Mouse (Mus musculus) embryonic facial prominence, embryonic 14.5 days (tissue): ENCODE results near the gene Mfsd4a. TPM values are rescaled to one million over a fixed set of nuclear protein-coding genes. Genes with fewer than 3 reads are reported as not detected.
A peak's percentile ranks its signal among the peaks of the same experiment; 100 is the strongest.

Experiments used
- ATAC-seq: fragments of 200-750 bp; cut with Nextera tagmentation; 2 replicates; pipeline ENCODE4 v1.8.0; 2017; ENCODE audit warnings: low read depth, moderate number of reproducible peaks, moderate TSS enrichment
- DNase-seq: peaks from one replicate; pipeline ENCODE4 v3.0.0-alpha.2; 2015; ENCODE audit warnings: low spot score
- H3K27ac ChIP-seq: fragments of 300-500 bp; sonication (generic); replicated peaks from 2 replicates; pipeline ENCODE4 v1.5.1; 2014; ENCODE audit warnings: low read depth, mild to moderate bottlenecking, low read length, moderate library complexity
- H3K27me3 ChIP-seq: fragments of 300-500 bp; sonication (generic); replicated peaks from 2 replicates; pipeline ENCODE4 v1.6.1; 2014; ENCODE audit warnings: low read length; ENCODE audit not compliant: control insufficient read depth, insufficient read depth
- H3K36me3 ChIP-seq: fragments of 300-500 bp; sonication (generic); 2 replicates; pipeline ENCODE4 v1.6.1; 2014; ENCODE audit warnings: low read length, mixed read lengths; ENCODE audit not compliant: control insufficient read depth, insufficient read depth
- H3K4me1 ChIP-seq: fragments of 300-500 bp; sonication (generic); 2 replicates; pipeline ENCODE4 v1.6.1; 2014; ENCODE audit warnings: antibody characterized with exemption, low read length; ENCODE audit not compliant: control insufficient read depth, insufficient read depth
- H3K4me2 ChIP-seq: fragments of 300-500 bp; sonication (generic); 2 replicates; pipeline ENCODE4 v1.6.1; 2014; ENCODE audit warnings: low read depth, mild to moderate bottlenecking, low read length, moderate library complexity, mixed read lengths
- H3K4me3 ChIP-seq: fragments of 300-500 bp; sonication (generic); 2 replicates; pipeline ENCODE4 v1.5.1; 2014; ENCODE audit warnings: low read depth, mild to moderate bottlenecking, low read length
- H3K9ac ChIP-seq: fragments of 300-500 bp; sonication (generic); 2 replicates; pipeline ENCODE4 v1.6.1; 2014; ENCODE audit warnings: low read depth, mild to moderate bottlenecking, low read length, moderate library complexity, mixed read lengths
- H3K9me3 ChIP-seq: fragments of 300-500 bp; sonication (generic); 2 replicates; pipeline ENCODE4 v1.6.1; 2016; ENCODE audit warnings: low read length; ENCODE audit not compliant: control insufficient read depth
- WGBS: fragments of 180-500 bp; shearing (Covaris S2); extraction: QIAGEN DNeasy Blood & Tissue Kit; methylation state at CpG from one replicate; pipeline ENCODE4 v1.1.7; 2014; 5-methylcytosine and 5-hydroxymethylcytosine counted together
- polyA plus RNA-seq: library from polyadenylated mRNA; unstranded; fragments of >200 nt; fragmentation: Nextera tagmentation; extraction: Ambion mirVana; gene quantifications from 2 replicates; pipeline ENCODE4 v1.2.1, GENCODE M21; 2014

The Mfsd4a gene
- 13.3 and 14.1 TPM in 2 replicates for polyA plus RNA-seq

DNA sequence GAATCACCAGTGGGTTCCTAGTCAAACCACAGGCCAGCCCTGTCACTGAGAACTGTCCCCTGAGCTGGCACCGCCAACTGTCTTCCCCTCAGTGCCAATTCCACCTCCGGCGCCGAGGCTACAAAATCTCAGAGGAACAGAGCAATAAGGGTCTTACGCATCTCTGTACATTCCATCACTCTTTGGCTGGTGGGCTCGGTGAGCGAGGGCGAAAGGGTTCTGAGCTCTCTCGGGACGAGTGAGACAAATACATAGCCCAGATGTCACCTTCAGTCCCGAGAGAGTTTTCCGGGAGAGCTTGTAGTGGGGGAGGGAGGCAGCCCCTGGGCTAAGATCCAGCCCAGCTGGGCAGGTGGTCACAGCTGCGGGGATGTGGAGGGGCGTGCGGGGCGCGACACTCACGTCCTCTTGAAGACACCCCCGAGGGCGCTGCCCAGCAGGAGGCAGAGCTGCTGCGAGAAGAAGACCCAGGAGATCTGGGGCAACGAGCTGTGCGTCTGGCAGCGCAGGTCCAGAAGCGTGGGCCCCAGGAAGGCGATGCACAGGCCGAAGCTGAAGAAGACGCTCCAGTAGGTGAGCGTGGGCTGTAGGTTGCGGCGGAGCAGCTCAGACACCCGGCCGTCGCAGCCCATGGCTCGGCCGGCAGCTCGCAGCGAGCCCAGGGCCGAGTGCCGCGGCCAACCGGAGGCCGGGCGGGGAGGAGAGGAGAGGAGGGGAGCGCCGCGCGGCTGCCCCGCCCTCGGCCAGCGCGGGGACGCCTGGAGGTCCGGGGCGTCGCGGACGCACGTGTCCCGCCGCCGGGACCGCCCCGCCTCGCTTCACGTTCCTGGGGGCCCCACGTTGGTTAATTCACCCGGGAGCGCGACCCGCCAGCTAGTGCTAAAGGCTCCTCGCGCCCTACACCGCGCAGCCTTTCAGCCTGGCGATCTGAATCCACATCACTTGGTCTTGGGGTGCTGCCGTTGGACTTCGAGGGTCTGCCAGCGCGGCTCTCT, at the start of gene Mfsd4a:
TSS of gene Mfsd4a (minus strand) at position 802 of the 995 bp plus-strand sequence.
- Histone ChIP-seq H3K4me2 (peak within 1 kb of the TSS; percentile 85), H3K36me3 (no peaks in the 10 kb centered on the region), H3K4me1 (no peaks in the 10 kb centered on the region), H3K27ac (no peak within 1 kb of the TSS), H3K9me3 (no peaks in the 10 kb centered on the region), H3K9ac (peak within 1 kb of the TSS; percentile 59), H3K4me3 (peak within 1 kb of the TSS; percentile 42), H3K27me3 (peaks cover 41% of the 10 kb centered on the region)
- 5% methylated on average over 52 of the region's 80 CpGs for WGBS
- peak; percentile 57 for DNase-seq
- ATAC-seq = peak; percentile 77

DNA sequence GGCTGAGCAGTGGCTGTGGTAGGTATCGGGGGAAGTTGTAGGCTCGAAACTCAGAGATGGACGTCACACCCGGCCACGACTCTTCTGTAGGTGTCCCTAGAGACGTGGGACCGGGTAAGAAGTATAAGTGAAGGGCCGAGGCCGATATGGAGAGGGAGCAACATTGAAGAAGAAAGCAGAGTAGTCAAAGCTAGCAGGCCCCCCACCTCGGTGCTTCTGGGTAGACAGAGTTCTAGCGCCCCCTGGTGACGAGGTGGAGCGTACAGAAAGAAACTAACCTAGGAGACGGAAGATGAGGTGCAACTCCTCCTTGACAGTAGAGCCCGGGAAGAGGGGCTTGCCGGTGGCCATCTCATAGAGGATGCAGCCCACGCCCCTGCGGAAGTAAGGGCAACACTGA, 48.7 kb upstream of the Mfsd4a start:
- Histone ChIP-seq H3K27me3 (no peaks in the 10 kb centered on the region), H3K9me3 (no peaks in the 10 kb centered on the region), H3K27ac (no peak overlapping the region), H3K4me2 (no peak overlapping the region), H3K4me1 (no peaks in the 10 kb centered on the region), H3K4me3 (no peak overlapping the region), H3K9ac (no peak overlapping the region), H3K36me3 (no peaks in the 10 kb centered on the region)
- DNase-seq (peak; percentile 69), ATAC-seq (no peak)
- WGBS = 29% methylated on average over 18 of the region's 18 CpGs

DNA sequence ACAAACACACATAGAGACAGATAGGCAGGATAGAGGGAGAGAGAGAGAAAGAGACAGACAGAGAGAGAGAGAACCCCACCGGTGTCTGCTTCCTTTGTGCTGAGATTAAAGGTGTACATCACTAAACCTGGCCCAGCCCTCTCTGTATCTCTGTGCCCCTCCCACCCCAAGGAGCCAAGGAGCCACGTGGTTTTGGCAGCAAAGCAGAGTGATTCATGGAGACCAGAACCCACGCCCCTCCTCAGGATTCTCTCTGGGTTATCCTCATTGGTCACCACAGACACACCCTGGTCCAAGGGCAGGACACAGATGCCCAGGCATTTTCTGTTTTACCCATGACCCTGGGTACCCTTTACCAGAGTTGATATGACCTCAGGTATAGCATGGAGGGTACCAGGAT, 45.2 kb upstream of the Mfsd4a start:
- 65% methylated on average over 3 of the region's 3 CpGs for WGBS
- Histone ChIP-seq H3K4me1 (no peaks in the 10 kb centered on the region), H3K9ac (no peak overlapping the region), H3K4me2 (no peak overlapping the region), H3K27me3 (no peaks in the 10 kb centered on the region), H3K4me3 (no peak overlapping the region), H3K9me3 (no peaks in the 10 kb centered on the region), H3K27ac (no peak overlapping the region), H3K36me3 (no peaks in the 10 kb centered on the region)
- ATAC-seq (no peak), DNase-seq (no peak)

DNA sequence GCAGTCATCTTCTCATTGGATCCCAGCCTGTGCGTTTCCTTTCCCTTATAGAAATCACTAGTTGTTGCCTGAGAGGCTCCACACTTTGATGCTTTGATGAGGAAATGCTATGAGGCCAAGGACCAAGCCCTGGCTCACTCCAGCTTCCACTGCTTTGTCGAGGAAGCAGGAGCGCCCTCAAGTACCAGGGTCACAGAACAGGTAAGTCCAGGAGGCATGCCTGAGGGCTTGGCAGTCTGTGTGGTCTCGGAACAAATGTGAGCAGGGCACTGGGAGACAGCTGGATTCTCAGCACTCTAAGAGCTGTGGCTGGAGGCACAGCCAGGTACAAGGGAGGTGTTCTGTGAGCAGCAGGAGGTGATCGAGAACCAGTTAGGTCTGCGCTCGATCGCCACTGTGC, 44.6 kb upstream of the Mfsd4a start:
- 73% methylated on average over 8 of the region's 8 CpGs for WGBS
- Histone ChIP-seq H3K4me2 (no peak overlapping the region), H3K9ac (no peak overlapping the region), H3K4me3 (no peak overlapping the region), H3K36me3 (no peaks in the 10 kb centered on the region), H3K27me3 (no peaks in the 10 kb centered on the region), H3K9me3 (no peaks in the 10 kb centered on the region), H3K4me1 (no peaks in the 10 kb centered on the region), H3K27ac (no peak overlapping the region)
- no peak for ATAC-seq
- DNase-seq = no peak

- Histone ChIP-seq H3K4me1 (no peaks in the 10 kb centered on the region), H3K27ac (no peak overlapping the region), H3K4me3 (no peak overlapping the region), H3K9ac (no peak overlapping the region), H3K9me3 (no peaks in the 10 kb centered on the region), H3K4me2 (no peak overlapping the region), H3K27me3 (no peaks in the 10 kb centered on the region), H3K36me3 (no peaks in the 10 kb centered on the region)
- ATAC-seq = no peak
- 43% methylated on average over 1 of the region's 1 CpGs for WGBS
- DNase-seq = no peak
Measured at GRCm38 (mm10) chr1:132111411-132111810, 43.5 kb upstream of the Mfsd4a start.

DNA sequence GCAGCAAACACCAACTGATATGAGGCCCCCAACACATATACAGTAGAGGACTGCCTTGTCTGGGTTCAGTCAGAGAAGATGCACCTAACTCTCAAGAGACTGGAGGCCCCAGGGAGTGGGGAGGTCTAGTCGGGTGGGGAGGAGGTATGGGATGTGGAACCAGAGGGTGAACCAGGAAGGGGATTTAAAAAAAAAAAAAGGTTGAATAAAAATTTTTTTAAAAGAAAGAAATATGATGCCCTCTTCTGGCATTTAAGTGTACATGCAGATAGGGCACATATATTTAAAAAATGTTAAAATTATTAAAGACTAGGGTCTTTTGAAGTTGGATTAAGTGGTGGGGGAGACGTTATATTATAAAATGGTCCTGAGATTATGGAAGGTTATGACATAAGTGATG, 41.5 kb upstream of the Mfsd4a start:
- H3K27ac ChIP-seq = no peak overlapping the region
- H3K36me3 ChIP-seq = no peaks in the 10 kb centered on the region
- no peak for ATAC-seq
- no peak for DNase-seq
- H3K4me1 ChIP-seq = no peaks in the 10 kb centered on the region
- H3K9me3 ChIP-seq = no peaks in the 10 kb centered on the region
- H3K4me2 ChIP-seq = no peak overlapping the region
- H3K9ac ChIP-seq = no peak overlapping the region
- no peaks in the 10 kb centered on the region for H3K27me3 ChIP-seq
- 66% methylated on average over 2 of the region's 2 CpGs for WGBS
- no peak overlapping the region for H3K4me3 ChIP-seq

DNA sequence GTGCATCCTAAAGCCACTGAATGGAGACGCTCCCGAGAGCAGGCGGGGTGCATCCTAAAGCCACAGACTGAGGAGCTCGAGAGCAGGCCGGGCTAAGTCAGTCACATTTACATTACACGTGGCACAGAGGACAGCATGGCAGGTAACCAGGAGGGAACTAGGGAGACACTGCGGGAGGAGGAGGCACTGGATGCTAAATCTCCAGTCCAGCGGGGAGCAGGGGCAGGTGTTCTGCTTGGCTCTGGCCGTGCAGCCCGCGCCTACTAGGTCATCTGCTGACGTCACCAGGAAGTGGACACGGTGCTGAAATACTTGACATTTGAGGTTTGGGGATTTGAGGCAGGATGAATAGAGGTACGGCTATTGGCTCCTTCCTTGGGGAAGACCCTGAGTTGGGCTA, 36.5 kb upstream of the Mfsd4a start:
- DNase-seq (no peak), ATAC-seq (no peak)
- no peak overlapping the region for H3K4me3 ChIP-seq
- H3K27ac ChIP-seq = no peak overlapping the region
- no peak overlapping the region for H3K9ac ChIP-seq
- no peak overlapping the region for H3K4me2 ChIP-seq
- WGBS = 53% methylated on average over 14 of the region's 14 CpGs
- H3K36me3 ChIP-seq = no peaks in the 10 kb centered on the region
- H3K27me3 ChIP-seq = no peaks in the 10 kb centered on the region
- H3K4me1 ChIP-seq = no peaks in the 10 kb centered on the region
- no peaks in the 10 kb centered on the region for H3K9me3 ChIP-seq

GRCm38 (mm10) chr1:132101953-132102697, 34.3 kb upstream of the Mfsd4a start:
- 59% methylated on average over 5 of the region's 6 CpGs for WGBS
- no peaks in the 10 kb centered on the region for H3K36me3 ChIP-seq
- H3K9me3 ChIP-seq = no peaks in the 10 kb centered on the region
- ATAC-seq = peak; percentile 22; the same call in 1 of the 2 replicates
- H3K4me3 ChIP-seq = no peak overlapping the region
- H3K27me3 ChIP-seq = no peaks in the 10 kb centered on the region
- no peak overlapping the region for H3K27ac ChIP-seq
- H3K4me1 ChIP-seq = no peaks in the 10 kb centered on the region
- H3K4me2 ChIP-seq = no peak overlapping the region
- no peak overlapping the region for H3K9ac ChIP-seq
- no peak for DNase-seq
